ENCODE assay signal across 18 mouse cellular contexts in the genomic region with DNA sequence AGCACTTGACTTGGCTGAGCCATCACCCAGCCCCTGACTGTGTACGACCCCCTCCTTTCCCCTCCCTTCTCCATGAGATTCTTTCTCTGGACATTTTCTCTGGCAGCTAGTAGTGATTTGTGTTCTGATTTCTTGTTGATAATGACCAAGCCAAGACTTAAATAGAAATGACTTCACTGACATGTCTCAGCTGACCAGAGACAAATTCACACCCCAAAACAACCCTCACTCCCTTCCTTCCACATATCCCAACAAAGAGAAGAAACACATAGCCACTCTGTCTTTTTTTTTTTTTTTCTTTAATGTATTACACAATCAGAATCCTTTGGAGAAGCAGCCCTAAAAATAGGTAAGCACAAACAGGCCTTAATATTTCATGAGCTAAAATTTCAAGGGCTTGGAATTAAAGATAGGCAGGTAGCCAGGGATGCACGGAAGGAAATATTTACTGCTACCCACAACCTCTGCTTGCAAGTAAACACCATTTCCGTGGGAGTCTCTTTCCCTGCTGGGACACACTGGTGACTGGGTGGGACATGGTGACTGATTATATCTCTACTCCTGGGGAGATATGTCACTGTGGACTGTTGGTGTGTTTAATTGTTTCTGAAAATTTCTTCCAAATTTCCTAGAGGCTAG.
DNase-seq lines count a peak whose midpoint lies in the region; ATAC-seq and TF ChIP-seq lines count a peak whose summit lies in the region.
"Had no signal": no experiment of that assay in that cellular context is flagged by ENCODE, and none has a peak within 500 bp of the region (broad histone marks: within the 10 kb centered on the region; RNA-seq: fewer than 3 reads in every experiment).

No protein-coding gene starts in this region.

- intact Hi-C loops in heart, postnatal 14 days (cut with DNase I), result no loop called here
- intact Hi-C loops in left cerebral cortex, postnatal 36 days (cut with DNase I), result no loop called here

- TF ChIP-seq CTCF in liver, adult 2 months (IDR thresholded peaks at IDR 0.05; ENCODE audit: low read depth, low read length), result no peak

- H3K27me3 ChIP-seq in liver, adult 2 months (ENCODE audit: control insufficient read depth, insufficient read depth, low read length), result no peaks in the 10 kb centered on the region
- H3K27me3 ChIP-seq in lung, embryonic 15.5 days, result no peaks in the 10 kb centered on the region
- H3K27me3 ChIP-seq: neural tube, embryonic 13.5 days had no signal

- ATAC-seq in lung, embryonic 15.5 days (ENCODE audit: borderline replicate concordance, extremely low read depth, low FRiP score, low TSS enrichment), result peak; percentile 52; the same call in 1 of the 2 replicates
- peak; percentile 60; the same call in 1 of the 2 replicates for ATAC-seq in megakaryocyte-erythroid progenitor cell, adult 5-6 weeks (replicated peaks; ENCODE audit: low FRiP score, low TSS enrichment, poor library complexity, severe bottlenecking)
- ATAC-seq: forebrain, embryonic 16.5 days; intestine, postnatal 0 days had no signal

- H3K27ac ChIP-seq in liver, adult 2 months (replicated peaks; ENCODE audit: insufficient read depth, low read depth, low read length), result no peak overlapping the region
- no peak overlapping the region for H3K27ac ChIP-seq in lung, embryonic 15.5 days
- H3K27ac ChIP-seq: embryonic facial prominence, embryonic 10.5 days; hindbrain, embryonic 13.5 days; liver, embryonic 14.5 days; neural tube, embryonic 13.5 days had no signal

- 69% methylated on average over 3 of the region's 3 CpGs for WGBS in liver, adult 2 months
- 38% methylated on average over 3 of the region's 3 CpGs for WGBS in lung, embryonic 15.5 days

- TF ChIP-seq POLR2A in liver, adult 2 months (IDR thresholded peaks at IDR 0.05; ENCODE audit: extremely low read depth, insufficient read depth, low read length), result no peak

- no peaks in the 10 kb centered on the region for H3K79me2 ChIP-seq in liver, adult 2 months (ENCODE audit: control insufficient read depth, insufficient read depth, low read length)

- no peaks in the 10 kb centered on the region for H3K9me3 ChIP-seq in lung, embryonic 15.5 days
- H3K9me3 ChIP-seq: embryonic facial prominence, embryonic 10.5 days; hindbrain, embryonic 13.5 days; neural tube, embryonic 13.5 days had no signal

- no peak overlapping the region for H3K4me3 ChIP-seq in liver, adult 2 months (ENCODE audit: insufficient read depth, low read depth, low read length)
- no peak overlapping the region for H3K4me3 ChIP-seq in lung, embryonic 15.5 days
- H3K4me3 ChIP-seq: embryonic facial prominence, embryonic 10.5 days; hindbrain, embryonic 13.5 days; neural tube, embryonic 13.5 days had no signal

- no peak overlapping the region for H3K4me2 ChIP-seq in lung, embryonic 15.5 days
- H3K4me2 ChIP-seq: hindbrain, embryonic 13.5 days; neural tube, embryonic 13.5 days had no signal

- H3K36me3 ChIP-seq in liver, adult 2 months (ENCODE audit: control insufficient read depth, insufficient read depth, low read length), result no peaks in the 10 kb centered on the region
- no peaks in the 10 kb centered on the region for H3K36me3 ChIP-seq in lung, embryonic 15.5 days
- H3K36me3 ChIP-seq: embryonic facial prominence, embryonic 10.5 days; hindbrain, embryonic 13.5 days; neural tube, embryonic 13.5 days had no signal

- H3K4me1 ChIP-seq in liver, adult 2 months (ENCODE audit: control insufficient read depth, insufficient read depth, low read length), result no peaks in the 10 kb centered on the region
- peaks cover 1% of the 10 kb centered on the region; the same call in 1 of the 2 replicates for H3K4me1 ChIP-seq in lung, embryonic 15.5 days
- H3K4me1 ChIP-seq: embryonic facial prominence, embryonic 10.5 days had no signal

- H3K9ac ChIP-seq in liver, adult 2 months (ENCODE audit: low read depth, low read length), result no peak overlapping the region
- no peak overlapping the region for H3K9ac ChIP-seq in lung, embryonic 15.5 days
- H3K9ac ChIP-seq: hindbrain, embryonic 13.5 days; liver, embryonic 14.5 days; neural tube, embryonic 13.5 days had no signal

- peak; percentile 15 to 21 for DNase-seq in heart, adult 9 months (ENCODE audit: low spot score in 2 of 2)
- DNase-seq in heart, postnatal 14 days, result no peak
- peak; percentile 14 for DNase-seq in liver, adult 2 months (ENCODE audit: extremely low read depth, low read depth, low spot score)
- no peak for DNase-seq in liver
- no peak for DNase-seq in spleen, postnatal 4 days (ENCODE audit: low spot score in 2 of 2)
- no peak for DNase-seq in left cerebral cortex, postnatal 36 days (ENCODE audit: low spot score in 2 of 2)
- DNase-seq: cerebellum, adult 11 months; cerebellum, postnatal 36 days; left cerebral cortex, postnatal 4 days; right cerebral cortex, postnatal 4 days had no signal

Comparison
In these comparisons a context has a peak if more than half of its experiments do, and no peak if none do; other contexts are left out.
1. DNase-seq: peak in heart, adult 9 months (2 of 2) and liver, adult 2 months (single experiment); none in heart, postnatal 14 days (0 of 2), liver (single experiment), spleen, postnatal 4 days (0 of 2) and left cerebral cortex, postnatal 36 days (0 of 2).